21 mouse cellular contexts compared by ENCODE assay signal in genomic region chr12:21322856-21323255, GRCm38 (mm10). TPM values are rescaled to one million over a fixed set of nuclear protein-coding genes. Genes with fewer than 3 reads are reported as not detected.
DNase-seq lines count a peak whose midpoint lies in the region; ATAC-seq lines count a peak whose summit lies in the region.
"Had no signal": no experiment of that assay in that cellular context is flagged by ENCODE, and none has a peak within 500 bp of the region (broad histone marks: within the 10 kb centered on the region; RNA-seq: fewer than 3 reads in every experiment).

No protein-coding gene starts in this region.

- no peaks in the 10 kb centered on the region for H3K27me3 ChIP-seq in heart, embryonic 14.5 days (ENCODE audit: control insufficient read depth, insufficient read depth, low read length)
- H3K27me3 ChIP-seq: embryonic facial prominence, embryonic 13.5 days; embryonic facial prominence, embryonic 15.5 days; forebrain, embryonic 12.5 days had no signal

- H3K4me1 ChIP-seq in heart, embryonic 14.5 days (ENCODE audit: control insufficient read depth in 2 of 2, insufficient read depth in 2 of 2, low read length in 2 of 2), result no peaks in the 10 kb centered on the region
- H3K4me1 ChIP-seq: embryonic facial prominence, embryonic 13.5 days; embryonic facial prominence, embryonic 15.5 days; forebrain, embryonic 10.5 days; forebrain, embryonic 12.5 days had no signal

- H3K9me3 ChIP-seq in heart, embryonic 14.5 days (ENCODE audit: control insufficient read depth, low read length), result no peaks in the 10 kb centered on the region
- H3K9me3 ChIP-seq: embryonic facial prominence, embryonic 13.5 days; embryonic facial prominence, embryonic 15.5 days; forebrain, embryonic 10.5 days; forebrain, embryonic 12.5 days had no signal

- intact Hi-C loops in heart, postnatal 10 days (cut with DNase I), result no loop called here
- intact Hi-C loops in heart, postnatal 36 days (cut with DNase I), result no loop called here

- H3K4me3 ChIP-seq in heart, embryonic 14.5 days (ENCODE audit: control insufficient read depth in 1 of 2, insufficient read depth in 1 of 2, low read depth in 1 of 2, low read length in 2 of 2), result no peak overlapping the region
- H3K4me3 ChIP-seq: embryonic facial prominence, embryonic 13.5 days; embryonic facial prominence, embryonic 15.5 days; erythroblast, embryonic 14.5 days; forebrain, embryonic 10.5 days; forebrain, embryonic 12.5 days had no signal

- DNase-seq in heart, adult 11 months, result peak; percentile 86
- no peak for DNase-seq in heart, postnatal 10 days
- DNase-seq in heart, postnatal 36 days, result no peak
- DNase-seq: adrenal gland, adult 2 months; adrenal gland, postnatal 10 days; adrenal gland, postnatal 25 days; cerebellum, adult 11 months; cerebellum, adult 18-20 months; cerebellum, adult 8-10 months; cerebellum, adult 9-11 months; cerebellum, postnatal 14 days; cerebellum, postnatal 36 days; embryo, embryonic 11 days had no signal

- H3K9ac ChIP-seq in heart, embryonic 14.5 days (ENCODE audit: low read length), result no peak overlapping the region
- H3K9ac ChIP-seq: embryonic facial prominence, embryonic 13.5 days; embryonic facial prominence, embryonic 15.5 days; forebrain, embryonic 12.5 days had no signal

- no peak overlapping the region for H3K4me2 ChIP-seq in heart, embryonic 14.5 days (ENCODE audit: low read length)
- H3K4me2 ChIP-seq: embryonic facial prominence, embryonic 13.5 days; embryonic facial prominence, embryonic 15.5 days; forebrain, embryonic 12.5 days had no signal

- H3K27ac ChIP-seq in heart, embryonic 14.5 days (replicated peaks in 1 of 2; ENCODE audit: control insufficient read depth in 1 of 2, insufficient read depth in 1 of 2, low read depth in 2 of 2, low read length in 2 of 2), result no peak overlapping the region
- H3K27ac ChIP-seq: embryonic facial prominence, embryonic 13.5 days; embryonic facial prominence, embryonic 15.5 days; forebrain, embryonic 10.5 days; forebrain, embryonic 12.5 days had no signal

- WGBS in heart, embryonic 14.5 days, result 55% methylated on average over 9 of the region's 9 CpGs

- H3K36me3 ChIP-seq in heart, embryonic 14.5 days (ENCODE audit: control insufficient read depth, insufficient read depth, low read length), result peaks cover 85% of the 10 kb centered on the region

- peak; percentile 5; the same call in 1 of the 2 replicates for ATAC-seq in heart, embryonic 14.5 days (ENCODE audit: insufficient number of reproducible peaks, insufficient read depth, low FRiP score, low read depth)
- ATAC-seq: forebrain, embryonic 14.5 days; forebrain, embryonic 16.5 days had no signal

RNA-seq across cellular contexts. Expression of gene Iah1, which starts 6.7 kb away (rescaled TPM):
- total RNA-seq in heart, postnatal 10 days (2021), result 10 to 100 TPM; 26.7 to 28.0 TPM
- 46.7 and 48.7 TPM in 2 replicates for polyA plus RNA-seq in heart, embryonic 14.5 days (2014; fragmentation: Nextera tagmentation; extraction: Ambion mirVana)
- total RNA-seq in heart, postnatal 36 days (2021), result 10 to 100 TPM; 12.2 to 17.4 TPM

RNA-seq across cellular contexts. Expression of gene Itgb1bp1, which starts 36.8 kb away (rescaled TPM):
- 10 to 100 TPM; 39.6 to 42.4 TPM for total RNA-seq in heart, postnatal 10 days (2021)
- 39.5 and 40.0 TPM in 2 replicates for polyA plus RNA-seq in heart, embryonic 14.5 days (2014; fragmentation: Nextera tagmentation; extraction: Ambion mirVana)
- 10 to 100 TPM; 44.6 to 44.9 TPM for total RNA-seq in heart, postnatal 36 days (2021)

RNA-seq across cellular contexts. Expression of gene Cpsf3, which starts 37.7 kb away (rescaled TPM):
- 10 to 100 TPM; 42.9 to 46.0 TPM for total RNA-seq in heart, postnatal 10 days (2021)
- polyA plus RNA-seq in heart, embryonic 14.5 days (2014; fragmentation: Nextera tagmentation; extraction: Ambion mirVana), result 69.3 and 70.5 TPM in 2 replicates
- total RNA-seq in heart, postnatal 36 days (2021), result 10 to 100 TPM; 37.3 to 37.7 TPM

RNA-seq across cellular contexts. Expression of gene Adam17, which starts 50.6 kb away (rescaled TPM):
- 10 to 100 TPM; 49.9 to 59.8 TPM for total RNA-seq in heart, postnatal 10 days (2021)
- 26.5 and 30.2 TPM in 2 replicates for polyA plus RNA-seq in heart, embryonic 14.5 days (2014; fragmentation: Nextera tagmentation; extraction: Ambion mirVana)
- 10 to 100 TPM; 48.2 to 54.3 TPM for total RNA-seq in heart, postnatal 36 days (2021)
